Mouse (Mus musculus) midbrain, postnatal 0 days (tissue): Measurements from ENCODE around the gene Lrp1. TPM values are rescaled to one million over a fixed set of nuclear protein-coding genes. Genes with fewer than 3 reads are reported as not detected.
A peak's percentile ranks its signal among the peaks of the same experiment; 100 is the strongest.

Source experiments
- ATAC-seq: fragments of 200-750 bp; cut with Nextera tagmentation; 2 replicates; pipeline ENCODE4 v1.8.0; 2017; ENCODE audit warnings: moderate number of reproducible peaks, mild to moderate bottlenecking, moderate TSS enrichment, moderate library complexity; ENCODE audit not compliant: low FRiP score
- DNase-seq: peaks from one replicate; pipeline ENCODE4 v3.0.0-alpha.2; 2015; ENCODE audit warnings: low spot score
- H3K27ac ChIP-seq: fragments of 300-500 bp; sonication (generic); 2 replicates; pipeline ENCODE4 v1.5.1; 2014; ENCODE audit warnings: low read depth, mild to moderate bottlenecking, low read length, mixed read lengths
- H3K27me3 ChIP-seq: fragments of 300-500 bp; sonication (generic); 2 replicates; pipeline ENCODE4 v1.6.1; 2014; ENCODE audit warnings: low read length, control low read depth, mixed read lengths; ENCODE audit not compliant: insufficient read depth
- H3K36me3 ChIP-seq: fragments of 300-500 bp; sonication (generic); 2 replicates; pipeline ENCODE4 v1.6.1; 2014; ENCODE audit warnings: low read length, control low read depth, mixed read lengths; ENCODE audit not compliant: insufficient read depth
- H3K4me1 ChIP-seq: fragments of 300-500 bp; sonication (generic); 2 replicates; pipeline ENCODE4 v1.6.1; 2014; ENCODE audit warnings: mild to moderate bottlenecking, control low read depth, antibody characterized with exemption, low read length, mixed read lengths; ENCODE audit not compliant: insufficient read depth
- H3K4me2 ChIP-seq: fragments of 300-500 bp; sonication (generic); 2 replicates; pipeline ENCODE4 v1.6.1; 2014; ENCODE audit warnings: low read depth, mild to moderate bottlenecking, low read length, mixed read lengths; ENCODE audit not compliant: poor library complexity, severe bottlenecking
- H3K4me3 ChIP-seq: fragments of 300-500 bp; sonication (generic); 2 replicates; pipeline ENCODE4 v1.5.1; 2014; ENCODE audit warnings: low read depth, mild to moderate bottlenecking, low read length, moderate library complexity
- H3K9ac ChIP-seq: fragments of 300-500 bp; sonication (generic); replicated peaks from 2 replicates; pipeline ENCODE4 v1.6.1; 2014; ENCODE audit warnings: mild to moderate bottlenecking, low read length, moderate library complexity, mixed read lengths; ENCODE audit not compliant: poor library complexity, severe bottlenecking
- H3K9me3 ChIP-seq: fragments of 300-500 bp; sonication (generic); 2 replicates; pipeline ENCODE4 v1.6.1; 2016; ENCODE audit warnings: low read length, control low read depth
- CTCF ChIP-seq: IDR thresholded peaks from 2 replicates; pipeline ENCODE4 v1.5.1; 2016; ENCODE audit warnings: antibody characterized with exemption, mild to moderate bottlenecking
- WGBS: fragments of 180-500 bp; shearing (Covaris S2); extraction: QIAGEN DNeasy Blood & Tissue Kit; methylation state at CpG from one replicate; pipeline ENCODE4 v1.1.7; 2014; 5-methylcytosine and 5-hydroxymethylcytosine counted together
- polyA plus RNA-seq: library from polyadenylated mRNA; unstranded; fragments of >200 nt; fragmentation: Nextera tagmentation; extraction: Ambion mirVana; gene quantifications from 2 replicates; pipeline ENCODE4 v1.2.1, GENCODE M21; 2015
- total RNA-seq: library from RNA; depleted of rRNA; stranded (reverse); fragments of >200 nt; gene quantifications from 2 replicates; pipeline ENCODE4 v1.2.3, GENCODE M21; 2014

Gene Lrp1
- total and polyA plus RNA-seq, 2 experiments from 2014 or later = 84.4 to 319 TPM

GRCm38 (mm10) chr10:127526048-127526447 is 94.9 kb downstream of the Lrp1 start:
- Histone ChIP-seq H3K9me3 (no peaks in the 10 kb centered on the region), H3K4me2 (0 out of 2 replicates have a peak overlapping the region, but pooled peaks have one; percentile 30), H3K9ac (no peak overlapping the region), H3K4me3 (peak overlapping the region; percentile 1; the same call in 1 of the 2 replicates), H3K4me1 (peaks cover 12% of the 10 kb centered on the region), H3K27me3 (peaks cover 8% of the 10 kb centered on the region; the same call in 1 of the 2 replicates), H3K36me3 (no peaks in the 10 kb centered on the region), H3K27ac (no peak overlapping the region)
- no peak for TF ChIP-seq CTCF
- WGBS = 6% methylated on average over 26 of the region's 26 CpGs
- no peak for DNase-seq
- ATAC-seq = no peak

- WGBS = 4% methylated on average over 23 of the region's 23 CpGs
- no peak for TF ChIP-seq CTCF
- Histone ChIP-seq H3K9me3 (no peaks in the 10 kb centered on the region), H3K27ac (no peak overlapping the region), H3K36me3 (0 out of 2 replicates have a peak, but pooled peaks cover 4% of the 10 kb centered on the region), H3K4me3 (no peak overlapping the region), H3K4me2 (no peak overlapping the region; the same call in 1 of the 2 replicates), H3K9ac (no peak overlapping the region), H3K4me1 (peaks cover 8% of the 10 kb centered on the region), H3K27me3 (peaks cover 8% of the 10 kb centered on the region; the same call in 1 of the 2 replicates)
- no peak for ATAC-seq
- DNase-seq = no peak
Measured at GRCm38 (mm10) chr10:127524646-127525255, 96.2 kb downstream of the Lrp1 start.

DNA sequence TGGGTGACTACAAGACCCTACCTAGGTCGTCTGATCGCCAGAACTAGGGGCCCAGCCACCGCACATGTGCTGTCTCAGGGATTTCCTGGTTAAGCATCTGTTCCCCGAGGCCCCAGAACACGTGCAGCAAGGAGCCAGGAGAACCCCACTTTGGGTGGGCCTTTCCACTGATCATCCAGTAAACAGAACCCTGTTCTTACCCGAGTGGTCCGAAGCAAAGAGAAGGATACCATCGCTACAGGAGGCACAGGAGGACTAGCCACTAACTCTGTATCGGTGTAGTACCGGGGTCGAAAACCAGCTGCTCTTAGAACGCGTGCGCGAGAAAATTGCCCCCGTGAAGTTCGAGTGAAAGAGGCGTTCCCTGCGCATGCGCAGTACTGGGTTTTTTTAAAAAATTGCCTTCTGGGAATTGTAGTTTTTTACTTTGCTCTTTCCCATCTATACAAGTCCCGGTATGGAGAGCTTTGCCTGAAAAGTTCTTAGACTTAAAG is 98.8 kb downstream of the Lrp1 start, which contains the start of gene Shmt2:
Gene Shmt2, minus strand, starts transcription at position 357 of the 494 bp plus-strand sequence.
- H3K4me1 ChIP-seq = peaks cover 8% of the 10 kb centered on the region; the same call in 1 of the 2 replicates
- DNase-seq (peak; percentile 98), ATAC-seq (peak; percentile 53; the same call in 1 of the 2 replicates)
- H3K4me3 ChIP-seq = peak within 1 kb of the TSS; percentile 51
- peak within 1 kb of the TSS; percentile 56 for H3K9ac ChIP-seq
- no peak within 1 kb of the TSS for H3K27ac ChIP-seq
- H3K9me3 ChIP-seq = no peaks in the 10 kb centered on the region
- WGBS = under 1% methylated on average over 21 of the region's 21 CpGs
- H3K27me3 ChIP-seq = peaks cover 8% of the 10 kb centered on the region; the same call in 1 of the 2 replicates
- TF ChIP-seq CTCF = no peak
- peak within 1 kb of the TSS; percentile 88 for H3K4me2 ChIP-seq
- peaks cover 19% of the 10 kb centered on the region for H3K36me3 ChIP-seq

- peaks cover 19% of the 10 kb centered on the region for H3K36me3 ChIP-seq
- peak overlapping the region; percentile 88 for H3K4me2 ChIP-seq
- no peaks in the 10 kb centered on the region for H3K9me3 ChIP-seq
- peaks cover 5% of the 10 kb centered on the region; the same call in 1 of the 2 replicates for H3K4me1 ChIP-seq
- DNase-seq (no peak), ATAC-seq (no peak)
- peak overlapping the region; percentile 56 for H3K9ac ChIP-seq
- no peak overlapping the region for H3K27ac ChIP-seq
- peak overlapping the region; percentile 51 for H3K4me3 ChIP-seq
- TF ChIP-seq CTCF = no peak
- 12% methylated on average over 12 of the region's 12 CpGs for WGBS
- peaks cover 8% of the 10 kb centered on the region; the same call in 1 of the 2 replicates for H3K27me3 ChIP-seq
Measured at GRCm38 (mm10) chr10:127521611-127522080, 99.3 kb downstream of the Lrp1 start.

DNA sequence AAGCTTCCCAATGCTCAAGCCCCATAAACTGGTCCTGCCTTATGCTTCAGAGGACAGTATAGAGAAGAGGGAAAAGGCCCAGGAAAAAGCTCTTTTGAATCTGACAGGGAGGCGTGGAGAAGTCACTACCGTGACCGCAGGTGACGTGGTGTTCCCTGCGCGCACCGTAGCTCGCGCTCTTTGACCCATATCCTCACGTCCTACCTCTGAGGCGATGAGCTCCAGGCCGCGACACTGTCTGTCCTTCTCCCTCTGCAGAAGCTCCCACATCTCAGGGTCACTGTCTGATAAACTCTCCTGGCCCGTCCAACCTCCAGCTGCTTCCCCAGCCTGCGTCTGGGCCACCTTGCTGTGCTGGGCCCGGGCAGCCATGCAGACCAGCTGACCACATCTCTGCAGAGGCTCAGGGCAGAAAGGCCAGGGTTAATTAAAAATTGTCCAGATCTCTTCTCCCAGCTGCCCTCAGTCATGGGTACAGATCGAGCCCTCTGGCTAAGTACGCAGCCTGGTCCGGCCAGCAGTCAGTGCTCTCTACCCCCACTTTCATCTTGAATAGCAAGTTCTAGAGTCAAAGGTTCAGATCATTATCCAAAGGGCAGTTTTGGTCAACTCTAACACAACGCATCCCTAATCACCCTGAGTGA is 100.1 kb downstream of the Lrp1 start:
- DNase-seq (no peak), ATAC-seq (no peak)
- Histone ChIP-seq H3K27me3 (peaks cover 8% of the 10 kb centered on the region; the same call in 1 of the 2 replicates), H3K36me3 (peaks cover 19% of the 10 kb centered on the region), H3K27ac (no peak overlapping the region), H3K9ac (no peak overlapping the region), H3K4me1 (0 out of 2 replicates have a peak, but pooled peaks cover 4% of the 10 kb centered on the region), H3K9me3 (no peaks in the 10 kb centered on the region), H3K4me2 (no peak overlapping the region), H3K4me3 (no peak overlapping the region)
- WGBS = 85% methylated on average over 20 of the region's 20 CpGs
- TF ChIP-seq CTCF = no peak
